Mouse (Mus musculus): ENCODE measurements at regions not wholly inside any gene's neighbourhood (a gene's known extent, or its start where the extent isn't known, plus 50 kb on each side); places are given as distances from the start of the nearest gene placed in this dataset.

GRCm38 (mm10) chr1:47050492-47050891 is 157.8 kb upstream of the Slc39a10 start:
- TF ChIP-seq CTCF (IDR thresholded peaks at IDR 0.05; ENCODE audit: low read depth, low read length) (no peak), EP300 (IDR thresholded peaks at IDR 0.05; ENCODE audit: insufficient read depth, low read depth, low read length) (no peak)

Measured in ES-Bruce4 (cell line).